Mouse (Mus musculus) hindbrain, embryonic 13.5 days (tissue): ENCODE measurements around the gene Gm49403. TPM values are rescaled to one million over a fixed set of nuclear protein-coding genes. Genes with fewer than 3 reads are reported as not detected.

Source experiments
- ATAC-seq: fragments of 200-750 bp; cut with Nextera tagmentation; 2 replicates; pipeline ENCODE4 v1.8.0; 2017; ENCODE audit warnings: moderate TSS enrichment; ENCODE audit not compliant: low FRiP score
- H3K27ac ChIP-seq: fragments of 300-500 bp; sonication (generic); 2 replicates; pipeline ENCODE4 v1.5.1; 2015; ENCODE audit warnings: inconsistent platforms, mild to moderate bottlenecking, moderate library complexity
- H3K27me3 ChIP-seq: fragments of 300-500 bp; sonication (generic); 2 replicates; pipeline ENCODE4 v1.6.1; 2015; ENCODE audit warnings: mild to moderate bottlenecking, inconsistent platforms
- H3K36me3 ChIP-seq: fragments of 300-500 bp; sonication (generic); 2 replicates; pipeline ENCODE4 v1.6.1; 2015; ENCODE audit warnings: mild to moderate bottlenecking, inconsistent platforms
- H3K4me1 ChIP-seq: fragments of 300-500 bp; sonication (generic); replicated peaks from 2 replicates; pipeline ENCODE4 v1.6.1; 2015; ENCODE audit warnings: inconsistent platforms
- H3K4me2 ChIP-seq: fragments of 300-500 bp; sonication (generic); 2 replicates; pipeline ENCODE4 v1.6.1; 2015; ENCODE audit warnings: inconsistent platforms, mild to moderate bottlenecking, moderate library complexity
- H3K4me3 ChIP-seq: fragments of 300-500 bp; sonication (generic); 2 replicates; pipeline ENCODE4 v1.5.1; 2015; ENCODE audit warnings: mild to moderate bottlenecking, inconsistent platforms
- H3K9ac ChIP-seq: fragments of 300-500 bp; sonication (generic); 2 replicates; pipeline ENCODE4 v1.6.1; 2015; ENCODE audit warnings: mild to moderate bottlenecking, inconsistent platforms
- H3K9me3 ChIP-seq: fragments of 300-500 bp; sonication (generic); 2 replicates; pipeline ENCODE4 v1.6.1; 2016; ENCODE audit warnings: inconsistent platforms
- WGBS: fragments of 180-500 bp; shearing (Covaris S2); methylation state at CpG from one replicate; pipeline ENCODE4 v1.1.7; 2015; 5-methylcytosine and 5-hydroxymethylcytosine counted together
- microRNA-seq: library from miRNA; unstranded; fragments of <30 nt; microRNA quantifications from one replicate; pipeline ENCODE4, GENCODE M21; 2016
- polyA plus RNA-seq: library from polyadenylated mRNA; unstranded; fragments of >200 nt; fragmentation: Nextera tagmentation; extraction: Ambion mirVana; gene quantifications from 2 replicates; pipeline ENCODE4 v1.2.1, GENCODE M21; 2015

The Gm49403 gene
- polyA plus RNA-seq, 1 experiment from 2014 or later: not detected

DNA sequence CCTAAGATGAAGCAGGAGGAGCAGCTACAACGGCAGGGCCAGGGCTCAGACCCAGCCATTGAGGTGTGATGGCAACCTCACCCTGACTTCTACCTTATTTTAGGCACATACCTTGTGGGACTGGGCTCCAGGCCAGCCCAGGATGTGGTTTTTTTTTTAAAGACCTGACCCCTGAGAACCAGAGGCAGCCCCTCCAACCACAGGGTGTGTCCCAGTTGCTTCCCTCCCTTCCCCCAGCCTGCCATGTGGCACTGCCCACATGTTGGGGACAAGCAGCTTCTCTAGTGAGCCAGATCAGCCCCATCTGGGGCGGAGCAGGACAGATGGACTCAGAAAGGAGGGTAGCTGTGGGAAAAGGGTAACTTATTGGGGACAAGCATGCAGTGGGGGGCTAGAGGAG lies 43.0 kb downstream of the Gm49403 start:
- Histone ChIP-seq H3K27ac (no peak overlapping the region), H3K4me1 (peaks cover 25% of the 10 kb centered on the region), H3K4me3 (no peak overlapping the region), H3K27me3 (peaks cover 6% of the 10 kb centered on the region; the same call in 1 of the 2 replicates), H3K36me3 (peaks cover 44% of the 10 kb centered on the region), H3K9ac (no peak overlapping the region), H3K4me2 (no peak overlapping the region), H3K9me3 (no peaks in the 10 kb centered on the region)
- no peak for ATAC-seq
- WGBS: 95% methylated on average over 2 of the region's 2 CpGs

DNA sequence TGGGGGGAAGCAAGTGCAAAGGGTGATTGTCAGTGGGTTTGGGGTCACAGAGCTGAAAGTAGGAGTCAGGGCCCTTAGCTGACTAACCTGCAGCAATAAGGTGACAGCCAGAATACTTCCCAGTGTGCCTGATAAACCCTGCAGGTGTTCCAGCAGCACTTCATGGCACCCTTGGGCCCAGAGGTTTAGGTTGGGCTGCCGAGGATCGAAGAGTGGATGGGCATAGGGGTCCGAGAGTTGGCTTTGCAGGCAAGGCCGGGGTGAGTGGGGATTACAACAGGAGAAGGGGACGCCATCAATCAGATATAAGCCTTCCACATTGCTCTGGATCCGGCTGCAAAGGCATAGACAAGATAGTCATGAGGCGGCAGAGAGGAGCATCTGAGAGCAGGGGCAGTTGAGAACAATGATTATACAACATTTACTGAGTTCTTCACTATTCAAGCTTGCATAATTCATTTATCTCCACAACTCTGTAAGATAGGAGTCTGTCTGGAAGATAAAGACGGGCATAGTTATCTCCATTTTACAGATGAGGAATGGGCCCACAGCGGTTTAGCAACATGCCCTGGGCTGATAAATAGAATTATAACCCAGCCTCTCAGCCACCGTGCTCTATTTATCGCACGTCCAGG lies 44.3 kb downstream of the Gm49403 start:
- Histone ChIP-seq H3K4me1 (peaks cover 24% of the 10 kb centered on the region), H3K9me3 (no peaks in the 10 kb centered on the region), H3K27ac (no peak overlapping the region), H3K36me3 (peaks cover 44% of the 10 kb centered on the region), H3K4me2 (no peak overlapping the region), H3K4me3 (no peak overlapping the region), H3K9ac (no peak overlapping the region), H3K27me3 (peaks cover 6% of the 10 kb centered on the region; the same call in 1 of the 2 replicates)
- no peak for ATAC-seq
- WGBS: 90% methylated on average over 12 of the region's 12 CpGs

GRCm38 (mm10) chr19:8928689-8929223 lies 45.0 kb downstream of the Gm49403 start:
- no peaks in the 10 kb centered on the region for H3K9me3 ChIP-seq
- H3K4me3 ChIP-seq: peak overlapping the region; percentile 54
- peaks cover 40% of the 10 kb centered on the region for H3K36me3 ChIP-seq
- WGBS: 18% methylated on average over 16 of the region's 16 CpGs
- peaks cover 6% of the 10 kb centered on the region; the same call in 1 of the 2 replicates for H3K27me3 ChIP-seq
- peak overlapping the region; percentile 77 for H3K9ac ChIP-seq
- peaks cover 24% of the 10 kb centered on the region for H3K4me1 ChIP-seq
- peak overlapping the region; percentile 35; the same call in 1 of the 2 replicates for H3K27ac ChIP-seq
- peak; percentile 29; the same call in 1 of the 2 replicates for ATAC-seq
- peak overlapping the region; percentile 71 for H3K4me2 ChIP-seq

GRCm38 (mm10) chr19:8929224-8930088 lies 45.7 kb downstream of the Gm49403 start, which contains the start of the genes Rom1 and Eml3:
TSS of gene Rom1 (minus strand) at chr19:8929356.
TSS of gene Eml3 (plus strand) at chr19:8929552.
- H3K4me3 ChIP-seq: peak within 1 kb of the TSS; percentile 54
- H3K9ac ChIP-seq: peak within 1 kb of the TSS; percentile 77
- peak within 1 kb of the TSS; percentile 35 for H3K27ac ChIP-seq
- peak within 1 kb of the TSS; percentile 71 for H3K4me2 ChIP-seq
- H3K4me1 ChIP-seq: peaks cover 24% of the 10 kb centered on the region
- no peaks in the 10 kb centered on the region for H3K9me3 ChIP-seq
- WGBS: under 1% methylated on average over 64 of the region's 74 CpGs
- peak; percentile 46 for ATAC-seq
- H3K27me3 ChIP-seq: peaks cover 6% of the 10 kb centered on the region; the same call in 1 of the 2 replicates
- H3K36me3 ChIP-seq: peaks cover 45% of the 10 kb centered on the region

DNA sequence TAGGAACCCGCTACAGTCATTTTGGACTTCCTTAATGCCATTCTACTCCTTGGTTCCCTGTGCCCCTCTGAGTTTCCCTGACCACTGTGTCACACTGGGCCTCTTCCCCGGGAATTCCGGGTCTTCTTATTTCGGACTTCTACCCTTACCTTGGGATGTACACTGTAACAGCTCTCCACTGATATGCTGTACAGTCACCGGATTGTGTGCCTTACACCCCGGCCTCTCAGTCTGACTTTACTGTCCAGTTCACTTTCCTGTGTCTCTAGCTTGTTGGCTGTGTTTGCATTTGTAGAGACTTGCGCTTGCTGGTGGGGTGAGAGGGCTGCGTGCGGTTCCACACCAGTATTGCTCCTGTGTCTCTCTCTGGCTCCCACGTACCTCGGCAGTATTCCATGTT lies 46.4 kb downstream of the Gm49403 start:
- Histone ChIP-seq H3K36me3 (peaks cover 44% of the 10 kb centered on the region), H3K4me3 (peak overlapping the region; percentile 54), H3K9me3 (no peaks in the 10 kb centered on the region), H3K27me3 (peaks cover 6% of the 10 kb centered on the region; the same call in 1 of the 2 replicates), H3K9ac (peak overlapping the region; percentile 77), H3K4me1 (peaks cover 24% of the 10 kb centered on the region), H3K27ac (no peak overlapping the region), H3K4me2 (peak overlapping the region; percentile 71)
- 16% methylated on average over 11 of the region's 11 CpGs for WGBS
- ATAC-seq: 0 out of 2 replicates have a peak, but pooled peaks have one; percentile 9

GRCm38 (mm10) chr19:8930771-8931170 lies 47.0 kb downstream of the Gm49403 start:
- no peaks in the 10 kb centered on the region for H3K9me3 ChIP-seq
- H3K9ac ChIP-seq: peak overlapping the region; percentile 35; the same call in 1 of the 2 replicates
- H3K27me3 ChIP-seq: peaks cover 6% of the 10 kb centered on the region; the same call in 1 of the 2 replicates
- H3K27ac ChIP-seq: no peak overlapping the region
- H3K4me1 ChIP-seq: peaks cover 24% of the 10 kb centered on the region
- H3K4me2 ChIP-seq: peak overlapping the region; percentile 71
- 0 out of 2 replicates have a peak overlapping the region, but pooled peaks have one; percentile 54 for H3K4me3 ChIP-seq
- 91% methylated on average over 7 of the region's 7 CpGs for WGBS
- no peak for ATAC-seq
- peaks cover 38% of the 10 kb centered on the region for H3K36me3 ChIP-seq

DNA sequence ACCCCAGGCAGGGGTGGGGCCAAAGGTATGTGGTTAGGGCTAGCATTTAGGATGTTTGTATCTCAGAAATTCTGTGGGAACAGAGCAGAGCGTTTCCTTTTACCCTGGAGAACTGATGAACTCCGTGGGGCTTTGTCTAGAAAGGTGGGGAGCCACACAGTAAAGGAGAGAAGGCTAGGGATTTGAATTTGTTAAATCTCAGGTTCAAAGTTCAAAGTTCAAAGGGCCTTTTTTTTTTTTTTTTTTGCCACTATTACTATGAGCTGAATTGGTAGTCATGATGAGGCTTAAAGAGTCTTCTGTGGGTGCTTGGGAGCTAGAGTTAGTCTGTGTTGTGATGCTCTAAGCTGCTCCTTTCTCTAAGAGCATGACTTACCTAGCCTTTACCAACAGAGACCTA lies 53.0 kb downstream of the Gm49403 start:
- peaks cover 18% of the 10 kb centered on the region for H3K36me3 ChIP-seq
- H3K27ac ChIP-seq: no peak overlapping the region
- 84% methylated on average over 2 of the region's 2 CpGs for WGBS
- no peak overlapping the region for H3K4me2 ChIP-seq
- H3K9ac ChIP-seq: no peak overlapping the region
- H3K4me1 ChIP-seq: peaks cover 9% of the 10 kb centered on the region
- no peaks in the 10 kb centered on the region for H3K27me3 ChIP-seq
- no peaks in the 10 kb centered on the region for H3K9me3 ChIP-seq
- no peak for ATAC-seq
- no peak overlapping the region for H3K4me3 ChIP-seq

Small RNA genes lying within 50 kb of the gene (microRNA-seq; reads per million reads assigned to microRNA genes)
- gene Mir5136: not detected

Other genes with a start within 250 kb of the Gm49403 start
- 0.51 and 0.71 TPM in 2 replicates for gene Chrm1, start 220.1 kb upstream of the Gm49403 start, polyA plus RNA-seq
- 153 and 163 TPM in 2 replicates for gene Slc3a2, start 160.6 kb upstream of the Gm49403 start, polyA plus RNA-seq
- gene Wdr74, start 148.1 kb upstream of the Gm49403 start, polyA plus RNA-seq: 82.6 and 89.9 TPM in 2 replicates
- 1.9 and 3.0 TPM in 2 replicates for gene 1700092M07Rik, start 143.2 kb upstream of the Gm49403 start, polyA plus RNA-seq
- 120 and 128 TPM in 2 replicates for gene Stx5a, start 142.5 kb upstream of the Gm49403 start, polyA plus RNA-seq
- 168 and 170 TPM in 2 replicates for gene Nxf1, start 126.9 kb upstream of the Gm49403 start, polyA plus RNA-seq
- 257 and 258 TPM in 2 replicates for gene Tmem223, start 112.9 kb upstream of the Gm49403 start, polyA plus RNA-seq
- 38.1 and 38.6 TPM in 2 replicates for gene Tmem179b, start 109.5 kb upstream of the Gm49403 start, polyA plus RNA-seq
- 27.1 and 30.1 TPM in 2 replicates for gene Taf6l, start 97.5 kb upstream of the Gm49403 start, polyA plus RNA-seq
- 153 and 163 TPM in 2 replicates for gene Polr2g, start 85.4 kb upstream of the Gm49403 start, polyA plus RNA-seq
- gene Zbtb3, start 81.4 kb upstream of the Gm49403 start, polyA plus RNA-seq: 8.0 and 8.4 TPM in 2 replicates
- gene Ttc9c, start 64.6 kb upstream of the Gm49403 start, polyA plus RNA-seq: 60.4 and 61.4 TPM in 2 replicates
- gene Hnrnpul2, start 63.9 kb upstream of the Gm49403 start, polyA plus RNA-seq: 5.8 and 6.3 TPM in 2 replicates
- gene AC129217.1, start 54.2 kb upstream of the Gm49403 start, polyA plus RNA-seq: not detected in 2 replicates
- gene Bscl2, start 46.5 kb upstream of the Gm49403 start, polyA plus RNA-seq: 82.9 and 84.0 TPM in 2 replicates
- 346 and 374 TPM in 2 replicates for gene Gng3, start 44.7 kb upstream of the Gm49403 start, polyA plus RNA-seq
- 1.0 and 1.3 TPM in 2 replicates for gene Lrrn4cl, start 33.2 kb upstream of the Gm49403 start, polyA plus RNA-seq
- 162 TPM in 2 replicates for gene Ubxn1, start 12.4 kb upstream of the Gm49403 start, polyA plus RNA-seq
- 71.0 and 72.3 TPM in 2 replicates for gene Uqcc3, start 3.0 kb upstream of the Gm49403 start, polyA plus RNA-seq
- 45.3 and 57.7 TPM in 2 replicates for gene Lbhd1, start 198 bp upstream of the Gm49403 start, polyA plus RNA-seq
- 56.5 and 61.6 TPM in 2 replicates for gene 1810009A15Rik, start 4.9 kb downstream of the Gm49403 start, polyA plus RNA-seq
- not detected in 2 replicates for gene Gm49416, start 5.0 kb downstream of the Gm49403 start, polyA plus RNA-seq
- 34.3 and 34.6 TPM in 2 replicates for gene Ints5, start 9.1 kb downstream of the Gm49403 start, polyA plus RNA-seq
- gene Ganab, start 14.1 kb downstream of the Gm49403 start, polyA plus RNA-seq: 91.7 and 95.9 TPM in 2 replicates
- gene B3gat3, start 36.4 kb downstream of the Gm49403 start, polyA plus RNA-seq: 89.7 and 91.8 TPM in 2 replicates
- 1.6 and 1.8 TPM in 2 replicates for gene Rom1, start 45.4 kb downstream of the Gm49403 start, polyA plus RNA-seq
- gene Eml3, start 45.6 kb downstream of the Gm49403 start, polyA plus RNA-seq: 9.4 and 11.3 TPM in 2 replicates
- gene Mta2, start 57.9 kb downstream of the Gm49403 start, polyA plus RNA-seq: 133 and 137 TPM in 2 replicates
- 29.4 and 31.1 TPM in 2 replicates for gene Tut1, start 69.9 kb downstream of the Gm49403 start, polyA plus RNA-seq
- 344 and 348 TPM in 2 replicates for gene Eef1g, start 83.1 kb downstream of the Gm49403 start, polyA plus RNA-seq
- gene Ahnak, start 105.4 kb downstream of the Gm49403 start, polyA plus RNA-seq: 5.7 and 6.4 TPM in 2 replicates
- gene Scgb1a1, start 204.0 kb downstream of the Gm49403 start, polyA plus RNA-seq: not detected in 2 replicates